Mouse (Mus musculus) neutrophil, adult 83 days (primary cell): Measurements from ENCODE around the gene Plcl1. TPM values are rescaled to one million over a fixed set of nuclear protein-coding genes. Genes with fewer than 3 reads are reported as not detected.

Experiments used
- total RNA-seq, 2 experiments: library from RNA; stranded (reverse); gene quantifications; one replicate each; pipeline ENCODE4 v1.2.4; 2023

Gene Plcl1
- total RNA-seq = under 1 TPM; 0.39 to 0.57 TPM

DNA sequence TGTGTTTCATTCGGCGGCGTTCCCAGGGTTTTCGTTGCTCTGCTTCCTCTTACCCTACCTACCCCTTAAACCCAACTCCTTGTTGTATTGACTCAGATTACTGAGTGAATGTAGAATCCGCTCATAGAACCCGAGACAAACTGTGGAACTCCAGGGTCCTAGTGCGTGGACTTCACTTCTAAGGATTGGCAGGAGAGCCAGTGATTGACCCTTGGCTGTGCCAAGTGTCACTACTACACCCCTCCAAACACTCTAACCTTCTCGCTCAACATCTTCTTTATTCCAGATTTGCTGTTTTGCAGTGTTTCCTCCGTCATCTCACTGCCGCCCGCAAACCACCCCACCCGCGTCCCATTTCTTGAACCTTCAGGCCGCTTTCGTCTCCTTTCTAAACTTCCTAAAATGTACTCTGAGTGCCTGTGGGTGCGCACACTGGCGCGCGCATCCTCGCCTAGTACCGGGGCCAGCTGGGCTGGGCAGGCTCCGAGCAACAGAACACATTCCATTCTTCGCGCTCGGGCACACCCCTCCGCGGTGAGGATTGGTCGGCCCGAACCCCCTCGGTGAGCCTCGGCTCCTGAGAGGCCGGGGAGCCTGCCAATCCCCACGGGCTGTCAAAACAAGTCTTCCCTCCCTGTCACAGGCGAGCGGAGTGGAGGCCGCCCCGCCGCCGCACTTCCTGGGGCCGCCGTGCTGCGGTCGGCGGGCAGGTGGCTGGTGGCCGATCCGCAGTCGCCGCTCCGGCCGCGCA lies at the start of gene Plcl1:
Gene Plcl1 (plus strand): TSS at position 650 of the 751 bp plus-strand sequence.

DNA sequence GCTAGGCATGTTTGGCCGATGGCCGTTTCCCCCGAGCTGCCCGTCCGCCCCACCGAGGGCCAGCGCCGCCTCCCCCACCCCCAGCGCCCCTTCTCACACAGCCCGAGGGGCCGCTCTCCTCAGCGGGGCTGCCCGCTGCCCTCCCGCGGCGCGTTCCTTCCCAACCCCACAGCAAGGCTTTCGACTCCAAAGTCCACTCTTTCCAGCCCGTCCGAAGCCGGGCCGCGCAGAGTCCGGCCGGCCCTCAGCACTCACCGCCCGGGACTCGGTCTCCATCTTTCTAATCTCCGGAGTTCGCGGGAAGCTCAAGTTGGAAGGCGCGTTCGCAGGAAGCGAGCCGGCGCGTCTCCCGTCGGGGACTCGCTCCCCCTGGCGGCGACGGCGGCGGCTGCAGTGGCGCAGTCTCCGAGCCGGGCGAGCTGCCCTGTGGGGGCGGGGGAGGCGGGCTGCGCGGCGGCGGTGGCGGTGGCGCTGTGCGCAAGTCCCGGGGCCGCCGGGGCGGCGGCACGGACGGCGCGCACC lies 42.6 kb upstream of the Plcl1 start, which contains the start of gene Boll:
Gene Boll (minus strand): TSS at position 426 of the 522 bp plus-strand sequence.

Other genes starting within 250 kb of the Plcl1 start
- under 1 TPM; 0.64 to 0.97 TPM for gene Rftn2, start 179.1 kb upstream of the Plcl1 start, total RNA-seq
- gene Mars2, start 168.7 kb upstream of the Plcl1 start, total RNA-seq = 1 to 10 TPM; 2.2 to 2.3 TPM
- not detected for gene Boll, start 42.5 kb upstream of the Plcl1 start, total RNA-seq